Comparison of ENCODE assay signal across 9 mouse cellular contexts in the genomic region with DNA sequence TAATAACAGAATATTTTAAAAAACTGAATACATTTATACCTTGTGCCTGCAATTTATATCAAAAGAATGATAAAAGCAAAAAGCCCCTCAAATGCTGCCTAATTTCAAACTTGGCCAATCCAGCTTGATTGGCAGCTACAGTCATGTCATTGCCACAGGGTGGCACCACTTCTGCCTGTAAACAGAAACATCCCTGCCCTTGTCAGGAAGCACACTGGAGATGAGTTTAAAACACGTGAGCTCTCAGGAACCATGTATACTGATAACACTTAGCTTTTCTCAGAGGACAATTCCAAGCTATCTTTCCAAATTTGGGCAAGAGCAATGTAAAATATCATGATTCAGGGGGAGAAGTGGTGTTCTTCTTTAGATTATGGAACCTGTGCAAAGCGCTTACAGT.
A peak's percentile ranks its signal among the peaks of the same experiment; 100 is the strongest.
DNase-seq lines count a peak whose midpoint lies in the region; ATAC-seq and TF ChIP-seq lines count a peak whose summit lies in the region.
"Had no signal": no experiment of that assay in that cellular context is flagged by ENCODE, and none has a peak within 500 bp of the region (broad histone marks: within the 10 kb centered on the region; RNA-seq: fewer than 3 reads in every experiment).

No protein-coding gene starts in this region.

- no peak for ATAC-seq in forebrain, postnatal 0 days
- ATAC-seq in forebrain, embryonic 13.5 days, result no peak

- H3K4me3 ChIP-seq in forebrain, postnatal 0 days (ENCODE audit: low read depth, low read length), result no peak overlapping the region
- no peak overlapping the region for H3K4me3 ChIP-seq in forebrain, embryonic 13.5 days
- no peak overlapping the region for H3K4me3 ChIP-seq in liver, adult 2 months (ENCODE audit: insufficient read depth, low read depth, low read length)
- H3K4me3 ChIP-seq in CH12.LX (replicated peaks in 1 of 3; ENCODE audit: low read depth in 2 of 3, low read length in 2 of 3, poor library complexity in 1 of 3), result no peak overlapping the region
- H3K4me3 ChIP-seq: neural tube, embryonic 12.5 days had no signal

- TF ChIP-seq CTCF in forebrain, postnatal 0 days (IDR thresholded peaks at IDR 0.05; ENCODE audit: low read depth), result peak; percentile 61
- peak; percentile 3; the same call in 1 of the 2 replicates for TF ChIP-seq CTCF in liver, adult 2 months (IDR thresholded peaks at IDR 0.05; ENCODE audit: low read depth, low read length)
- peak in 1 of 2 experiments; percentile 60; a peak in 2 of 4 replicates for TF ChIP-seq CTCF in CH12.LX (conservative IDR thresholded peaks at IDR 0.05 in 1 of 2, IDR thresholded peaks at IDR 0.05 in 1 of 2; ENCODE audit: low read depth in 2 of 2, low read length in 2 of 2)

- no peaks in the 10 kb centered on the region for H3K4me1 ChIP-seq in forebrain, postnatal 0 days (ENCODE audit: insufficient read depth)
- no peaks in the 10 kb centered on the region for H3K4me1 ChIP-seq in forebrain, embryonic 13.5 days
- H3K4me1 ChIP-seq in liver, adult 2 months (ENCODE audit: control insufficient read depth, insufficient read depth, low read length), result no peaks in the 10 kb centered on the region
- no peaks in the 10 kb centered on the region for H3K4me1 ChIP-seq in CH12.LX (ENCODE audit: control insufficient read depth in 1 of 2, insufficient read depth in 2 of 2)
- H3K4me1 ChIP-seq: neural tube, embryonic 12.5 days had no signal

- WGBS in forebrain, postnatal 0 days, result 60% methylated on average over 2 of the region's 2 CpGs
- 64% methylated on average over 2 of the region's 2 CpGs for WGBS in forebrain, embryonic 13.5 days
- WGBS in liver, adult 2 months, result 65% methylated on average over 2 of the region's 2 CpGs

- DNase-seq in forebrain, postnatal 0 days, result peak; percentile 27
- DNase-seq in liver, adult 2 months (ENCODE audit: extremely low read depth, low read depth, low spot score), result no peak
- DNase-seq in liver (no peak), CH12.LX (ENCODE audit: extremely low read depth) (peak; percentile 22)
- DNase-seq in induced T-regulatory cell, adult 2 months (ENCODE audit: low read depth), result peak; percentile 18
- no peak for DNase-seq in adrenal gland, postnatal 10 days
- DNase-seq in right cerebral cortex, postnatal 14 days, result no peak

- no peaks in the 10 kb centered on the region for H3K36me3 ChIP-seq in forebrain, postnatal 0 days (ENCODE audit: insufficient read depth)
- no peaks in the 10 kb centered on the region for H3K36me3 ChIP-seq in forebrain, embryonic 13.5 days (ENCODE audit: poor library complexity, severe bottlenecking)
- H3K36me3 ChIP-seq in liver, adult 2 months (ENCODE audit: control insufficient read depth, insufficient read depth, low read length), result no peaks in the 10 kb centered on the region
- no peaks in the 10 kb centered on the region for H3K36me3 ChIP-seq in CH12.LX (replicated peaks in 1 of 2; ENCODE audit: control insufficient read depth in 1 of 2, insufficient read depth in 1 of 2, low read length in 1 of 2)
- H3K36me3 ChIP-seq: neural tube, embryonic 12.5 days had no signal

- in situ Hi-C loops in CH12.LX (cut with MboI; ENCODE audit: low pct_ligation_motif_present, low pct_unique_long_range_greater_than_20kb, low sequenced_read_pairs), result no loop called here

- TF ChIP-seq POLR2A in liver, adult 2 months (IDR thresholded peaks at IDR 0.05; ENCODE audit: extremely low read depth, insufficient read depth, low read length), result no peak
- TF ChIP-seq POLR2A in CH12.LX (IDR thresholded peaks at IDR 0.05; ENCODE audit: low read depth, low read length), result no peak

- TF ChIP-seq EP300 in CH12.LX (IDR thresholded peaks at IDR 0.05; ENCODE audit: low read length), result no peak

- peak; percentile 37 for TF ChIP-seq RAD21 in CH12.LX (IDR thresholded peaks at IDR 0.05; ENCODE audit: low read depth, low read length)

- H3K27ac ChIP-seq in forebrain, postnatal 0 days (ENCODE audit: low read depth, low read length), result no peak overlapping the region
- no peak overlapping the region for H3K27ac ChIP-seq in forebrain, embryonic 13.5 days
- no peak overlapping the region for H3K27ac ChIP-seq in liver, adult 2 months (replicated peaks; ENCODE audit: insufficient read depth, low read depth, low read length)
- no peak overlapping the region for H3K27ac ChIP-seq in CH12.LX (ENCODE audit: insufficient read depth, low read depth)
- H3K27ac ChIP-seq: neural tube, embryonic 12.5 days had no signal

- H3K27me3 ChIP-seq in forebrain, postnatal 0 days (ENCODE audit: insufficient read depth, low read length), result no peaks in the 10 kb centered on the region
- no peaks in the 10 kb centered on the region for H3K27me3 ChIP-seq in forebrain, embryonic 13.5 days
- no peaks in the 10 kb centered on the region for H3K27me3 ChIP-seq in liver, adult 2 months (ENCODE audit: control insufficient read depth, insufficient read depth, low read length)
- no peaks in the 10 kb centered on the region for H3K27me3 ChIP-seq in CH12.LX (replicated peaks)
- H3K27me3 ChIP-seq: neural tube, embryonic 12.5 days had no signal

- H3K9me3 ChIP-seq in forebrain, postnatal 0 days (ENCODE audit: low read length), result no peaks in the 10 kb centered on the region
- no peaks in the 10 kb centered on the region for H3K9me3 ChIP-seq in forebrain, embryonic 13.5 days (replicated peaks)
- H3K9me3 ChIP-seq in CH12.LX (replicated peaks; ENCODE audit: low read length), result no peaks in the 10 kb centered on the region
- H3K9me3 ChIP-seq: neural tube, embryonic 12.5 days had no signal

- H3K4me2 ChIP-seq in forebrain, postnatal 0 days (ENCODE audit: low read depth), result no peak overlapping the region
- no peak overlapping the region for H3K4me2 ChIP-seq in forebrain, embryonic 13.5 days
- H3K4me2 ChIP-seq in CH12.LX (ENCODE audit: insufficient read depth, low read depth, poor library complexity, severe bottlenecking), result no peak overlapping the region
- H3K4me2 ChIP-seq: neural tube, embryonic 12.5 days had no signal

- no peaks in the 10 kb centered on the region for H3K79me2 ChIP-seq in liver, adult 2 months (ENCODE audit: control insufficient read depth, insufficient read depth, low read length)
- no peaks in the 10 kb centered on the region for H3K79me2 ChIP-seq in CH12.LX (replicated peaks; ENCODE audit: control insufficient read depth, extremely low read depth, insufficient read depth, poor library complexity, severe bottlenecking)

- dilution Hi-C loops in CH12.LX (cut with MboI; ENCODE audit: extremely low pct_ligation_motif_present, extremely low pct_unique_long_range_greater_than_20kb, low sequenced_read_pairs), result no loop called here

- H3K9ac ChIP-seq in forebrain, postnatal 0 days, result no peak overlapping the region
- H3K9ac ChIP-seq in forebrain, embryonic 13.5 days, result no peak overlapping the region
- H3K9ac ChIP-seq in liver, adult 2 months (ENCODE audit: low read depth, low read length), result no peak overlapping the region
- no peak overlapping the region for H3K9ac ChIP-seq in CH12.LX (ENCODE audit: insufficient read depth, low read depth)
- H3K9ac ChIP-seq: neural tube, embryonic 12.5 days had no signal

TF ChIP-seq in CH12.LX, 34 proteins besides CTCF, POLR2A, EP300 and RAD21:
- TF ChIP-seq MAFK (IDR thresholded peaks at IDR 0.05; ENCODE audit: insufficient replicate concordance, low read length) (no peak), SMC3 (IDR thresholded peaks at IDR 0.05; ENCODE audit: low read depth, low read length) (peak; percentile 62), BHLHE40 (IDR thresholded peaks at IDR 0.05; ENCODE audit: low read depth, low read length) (peak; percentile 68)

Comparison
In these comparisons a context has a peak if more than half of its experiments do, and no peak if none do; other contexts are left out.
1. DNase-seq: peak in forebrain, postnatal 0 days (single experiment), CH12.LX (single experiment) and induced T-regulatory cell, adult 2 months (single experiment); none in liver, adult 2 months (single experiment), liver (single experiment), adrenal gland, postnatal 10 days (single experiment) and right cerebral cortex, postnatal 14 days (single experiment).